Mouse (Mus musculus) bone marrow macrophage, adult 2 months (primary cell): ENCODE results near the gene Vmn1r232. TPM values are rescaled to one million over a fixed set of nuclear protein-coding genes. Genes with fewer than 3 reads are reported as not detected.

Experiments
- H3K27ac ChIP-seq: 2 replicates; pipeline ENCODE4 v1.5.1; 2012; ENCODE audit warnings: low read depth, low read length; ENCODE audit not compliant: insufficient read depth
- H3K4me1 ChIP-seq: 2 replicates; pipeline ENCODE4 v1.6.1; 2012; ENCODE audit warnings: low read length; ENCODE audit not compliant: control insufficient read depth, insufficient read depth
- H3K4me3 ChIP-seq: 2 replicates; pipeline ENCODE4 v1.5.1; 2012; ENCODE audit warnings: mild to moderate bottlenecking, low read length, moderate library complexity; ENCODE audit not compliant: insufficient read depth
- CTCF ChIP-seq: IDR thresholded peaks from 2 replicates; pipeline ENCODE4 v1.5.1; 2012; ENCODE audit warnings: low read depth, mild to moderate bottlenecking, low read length, moderate library complexity
- POLR2A ChIP-seq: IDR thresholded peaks from 2 replicates; pipeline ENCODE4 v1.6.1; 2012; ENCODE audit warnings: mild to moderate bottlenecking, low read depth, low read length, borderline replicate concordance
- polyA plus RNA-seq: library from polyadenylated mRNA; stranded (reverse); fragments of >200 nt; gene quantifications from 2 replicates; pipeline ENCODE4 v1.2.4, GENCODE M21; 2012; ENCODE audit not compliant: missing spikeins, insufficient read depth, insufficient read length

The Vmn1r232 gene
- polyA plus RNA-seq, result not detected in 2 replicates

DNA sequence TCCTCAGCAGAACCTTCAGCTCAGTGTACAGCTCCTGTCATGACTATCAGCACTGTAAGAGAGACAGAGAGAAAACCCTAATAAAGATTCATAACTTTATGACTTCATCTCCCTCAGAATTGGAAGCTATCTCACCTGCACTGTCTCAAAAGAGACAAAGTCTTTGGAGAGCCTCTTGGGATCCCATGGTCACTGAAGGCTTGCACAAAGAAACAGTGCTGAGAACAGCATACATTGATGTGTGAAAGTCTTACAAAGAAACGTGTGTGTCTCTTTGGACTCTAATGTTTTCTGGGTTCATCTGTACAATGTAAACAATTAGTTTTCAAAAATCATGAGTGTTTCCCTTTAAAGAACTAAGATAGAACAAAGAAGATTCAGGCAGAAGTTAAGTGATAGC lies at the start of gene Vmn1r232:
TSS of gene Vmn1r232 (minus strand) at position 101 of the 400 bp plus-strand sequence.
- Histone ChIP-seq H3K4me1 (no peaks in the 10 kb centered on the region), H3K4me3 (no peak within 1 kb of the TSS), H3K27ac (no peak within 1 kb of the TSS)
- TF ChIP-seq POLR2A (no peak), CTCF (no peak)

DNA sequence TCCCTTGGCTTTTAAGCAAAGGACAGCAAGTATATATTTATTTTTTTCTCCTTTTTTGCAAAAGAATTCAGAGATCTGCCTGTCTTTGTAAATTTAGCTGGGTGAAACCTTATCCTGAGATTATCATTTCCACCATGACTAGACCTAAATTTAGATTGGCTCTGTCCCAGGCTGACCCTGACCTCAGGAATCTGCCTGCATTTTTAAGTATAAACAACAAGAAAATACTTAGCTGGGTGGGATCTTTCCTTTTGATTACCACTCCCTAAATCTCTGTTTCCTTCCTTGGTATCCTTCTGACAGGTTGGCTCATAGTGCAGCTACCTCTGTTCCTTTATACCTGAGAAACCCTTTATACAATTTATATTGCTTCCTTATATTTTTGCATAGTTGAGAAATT lies 47.2 kb upstream of the Vmn1r232 start:
- no peaks in the 10 kb centered on the region for H3K4me1 ChIP-seq
- TF ChIP-seq POLR2A (no peak), CTCF (no peak)
- no peak overlapping the region for H3K4me3 ChIP-seq
- H3K27ac ChIP-seq, result no peak overlapping the region

DNA sequence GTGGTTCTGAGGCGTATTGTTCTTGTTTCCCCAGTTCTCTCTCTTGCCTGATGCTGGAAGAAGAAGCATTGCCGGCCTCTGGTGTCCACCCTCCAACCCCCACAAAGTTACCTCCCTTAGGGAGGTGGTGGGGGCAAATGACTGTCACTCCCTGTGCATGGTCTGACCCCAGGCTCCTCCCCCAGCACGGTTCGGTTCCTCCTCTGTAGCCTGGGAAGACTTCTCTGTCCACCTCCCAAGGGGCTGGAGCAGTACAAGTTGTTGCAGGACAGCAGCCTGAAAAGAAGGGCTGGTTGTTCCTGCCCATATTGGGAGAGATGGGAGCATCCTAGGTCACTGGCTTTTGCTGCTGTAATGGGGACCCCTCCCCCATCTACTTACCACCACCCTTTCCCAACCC lies 45.9 kb upstream of the Vmn1r232 start:
- no peak for TF ChIP-seq CTCF
- no peak for TF ChIP-seq POLR2A
- no peak overlapping the region for H3K27ac ChIP-seq
- H3K4me3 ChIP-seq, result no peak overlapping the region
- no peaks in the 10 kb centered on the region for H3K4me1 ChIP-seq

DNA sequence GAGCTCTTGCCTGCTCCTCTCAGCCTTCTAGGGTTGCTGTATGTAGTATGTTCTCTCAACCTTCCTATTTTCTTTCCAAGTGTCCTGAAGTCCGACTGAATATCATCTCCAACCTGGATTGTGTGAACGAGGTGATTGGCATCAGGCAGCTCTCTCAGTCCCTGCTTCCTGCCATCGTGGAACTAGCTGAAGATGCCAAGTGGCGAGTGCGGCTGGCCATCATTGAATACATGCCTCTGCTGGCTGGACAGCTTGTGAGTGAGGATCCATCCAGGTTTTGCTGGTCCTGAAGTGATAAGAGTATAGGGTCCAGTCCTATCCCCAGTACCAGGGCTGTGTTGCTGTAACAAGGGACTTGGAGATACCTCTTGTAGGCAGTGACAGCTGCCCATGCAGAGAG lies 40.9 kb upstream of the Vmn1r232 start:
- no peak for TF ChIP-seq CTCF
- no peak for TF ChIP-seq POLR2A
- Histone ChIP-seq H3K4me1 (no peaks in the 10 kb centered on the region), H3K27ac (no peak overlapping the region), H3K4me3 (no peak overlapping the region)

DNA sequence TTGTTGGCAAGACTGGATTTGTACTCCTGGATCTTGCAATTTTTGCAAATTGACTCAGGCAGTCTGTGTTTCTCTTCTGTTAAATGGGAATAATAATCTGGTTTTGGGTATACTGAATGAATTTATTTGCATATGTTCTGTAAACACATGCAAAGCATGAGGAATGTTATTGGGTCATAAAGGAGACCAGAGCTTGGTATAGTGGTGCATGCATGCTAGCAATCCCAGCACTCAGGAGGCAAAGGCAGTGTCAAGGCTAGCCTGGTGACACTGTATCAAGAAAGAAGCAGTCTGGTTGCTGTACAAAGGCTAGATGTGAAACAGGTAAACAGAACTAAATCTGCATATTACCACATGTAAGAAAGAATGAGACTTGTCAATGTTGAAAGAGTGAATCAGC lies 27.1 kb upstream of the Vmn1r232 start:
- peaks cover 42% of the 10 kb centered on the region for H3K4me1 ChIP-seq
- no peak overlapping the region for H3K27ac ChIP-seq
- H3K4me3 ChIP-seq, result peak overlapping the region; percentile 85
- TF ChIP-seq POLR2A (no peak), CTCF (no peak)

DNA sequence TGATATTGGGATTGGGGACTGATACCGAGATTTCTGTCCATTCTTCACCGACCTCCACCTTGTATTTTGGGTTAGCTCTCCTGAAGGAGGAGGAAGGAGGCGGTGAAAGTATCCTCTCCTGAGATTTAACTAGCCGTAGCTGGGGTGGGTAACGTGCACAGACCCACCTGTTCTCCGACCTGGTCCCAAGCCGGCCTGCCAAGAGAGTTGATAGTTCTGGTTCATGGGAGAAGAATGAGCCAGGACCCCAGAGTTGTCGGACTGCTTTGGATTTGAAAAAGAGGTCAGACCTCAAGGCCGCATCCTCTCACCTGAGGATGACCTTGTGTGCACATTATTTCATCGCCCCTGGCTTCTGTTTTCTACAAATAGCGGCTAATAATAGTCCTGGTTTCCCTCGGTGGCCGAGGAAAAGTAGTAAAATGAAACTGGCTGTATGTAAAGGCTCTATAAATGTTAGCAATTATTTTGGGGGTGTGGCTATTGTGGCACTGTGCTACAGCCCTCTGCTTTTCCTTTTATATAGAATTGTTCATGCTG lies 26.6 kb upstream of the Vmn1r232 start:
- peak overlapping the region; percentile 85 for H3K4me3 ChIP-seq
- H3K27ac ChIP-seq, result peak overlapping the region; percentile 91
- peaks cover 40% of the 10 kb centered on the region for H3K4me1 ChIP-seq
- no peak for TF ChIP-seq CTCF

DNA sequence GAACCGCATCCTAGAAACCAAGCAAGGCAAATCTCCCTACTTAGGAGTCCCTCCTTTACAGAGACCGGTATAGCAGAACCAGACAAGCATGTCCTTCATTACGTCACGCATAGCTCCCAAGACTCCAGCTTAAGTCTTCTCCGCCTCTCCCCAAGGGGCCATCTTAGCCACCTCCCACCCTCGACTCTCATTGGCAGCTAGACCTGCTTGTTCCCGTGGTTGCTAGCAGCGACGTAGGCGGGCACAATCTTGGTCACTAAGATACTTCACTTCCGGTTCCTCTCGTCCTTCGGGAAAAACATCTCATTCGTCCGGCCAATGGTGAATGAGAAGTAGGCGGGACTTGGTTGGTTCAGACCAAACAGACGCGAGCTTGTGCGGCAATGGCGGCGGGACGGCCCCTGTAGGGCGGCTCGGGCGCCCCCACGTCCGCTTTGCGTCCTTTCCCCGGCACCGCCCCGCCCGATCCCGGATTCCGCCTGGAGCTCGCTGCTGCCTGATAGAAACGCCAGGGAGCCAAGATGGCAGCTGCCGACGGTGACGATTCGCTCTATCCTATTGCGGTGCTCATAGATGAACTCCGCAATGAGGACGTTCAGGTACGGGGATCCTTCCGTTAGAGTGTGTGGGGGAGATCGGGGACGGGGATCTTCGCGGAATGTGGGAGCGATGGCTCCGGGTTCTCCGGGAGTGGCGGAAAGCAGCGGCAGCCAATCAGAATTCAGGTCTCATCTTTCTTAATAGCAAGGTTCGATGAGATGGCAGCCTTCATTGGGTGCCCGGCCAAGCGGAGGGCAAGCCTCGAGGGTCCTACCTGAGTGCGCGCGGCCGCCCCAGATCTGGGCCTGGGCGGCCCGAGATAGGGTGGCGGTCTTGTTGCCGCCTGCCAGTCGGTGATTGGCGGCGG lies 25.7 kb upstream of the Vmn1r232 start, which contains the start of gene Ppp2r1a:
TSS of gene Ppp2r1a (plus strand) at position 327 of the 907 bp plus-strand sequence.
- peak within 1 kb of the TSS; percentile 85 for H3K4me3 ChIP-seq
- peak within 1 kb of the TSS; percentile 91 for H3K27ac ChIP-seq
- no peak for TF ChIP-seq CTCF
- no peak for TF ChIP-seq POLR2A
- H3K4me1 ChIP-seq, result peaks cover 40% of the 10 kb centered on the region

DNA sequence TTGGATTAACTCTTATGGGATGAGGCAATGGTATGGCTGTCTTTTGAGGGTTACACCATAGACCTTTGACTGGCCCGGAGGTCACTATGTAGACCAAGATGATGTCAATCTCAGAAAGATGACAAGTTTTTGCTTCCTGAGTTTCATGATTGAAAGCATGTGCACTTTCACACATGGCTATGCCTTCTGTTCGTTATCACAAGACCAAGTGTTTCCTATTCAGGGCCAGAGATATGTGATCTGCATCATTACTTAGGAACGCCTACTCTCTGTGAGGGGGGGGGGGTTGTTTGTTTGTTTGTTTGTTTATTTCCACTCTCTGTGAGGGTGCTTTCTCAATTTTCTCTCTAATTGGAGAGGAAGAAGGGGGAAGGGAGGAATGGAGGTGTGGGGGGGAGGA lies 24.7 kb upstream of the Vmn1r232 start:
- TF ChIP-seq CTCF, result no peak
- no peak for TF ChIP-seq POLR2A

DNA sequence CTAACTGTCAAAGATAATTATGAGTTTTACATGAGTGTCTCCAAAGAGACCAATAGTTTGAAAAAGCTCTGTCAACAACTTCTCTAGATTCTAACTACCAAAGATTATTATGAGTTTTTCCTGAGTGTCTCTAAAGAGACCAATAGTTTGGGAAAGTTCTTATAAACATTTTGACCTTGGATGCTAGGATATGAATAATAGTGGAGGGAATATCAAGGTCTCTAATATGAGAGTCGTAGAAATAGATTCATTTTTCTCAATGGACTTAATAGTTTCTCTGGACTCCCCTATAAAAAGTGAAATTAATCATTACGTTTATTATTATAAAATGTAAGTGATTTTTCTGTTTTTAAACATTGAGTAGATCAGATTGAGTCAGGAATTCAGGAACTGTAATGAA lies 14.5 kb downstream of the Vmn1r232 start, which contains the start of gene Vmn1r231:
TSS of gene Vmn1r231 (minus strand) at position 101 of the 400 bp plus-strand sequence.
- TF ChIP-seq CTCF, result no peak
- TF ChIP-seq POLR2A, result no peak
- H3K4me3 ChIP-seq, result no peak within 1 kb of the TSS
- H3K4me1 ChIP-seq, result no peaks in the 10 kb centered on the region
- H3K27ac ChIP-seq, result no peak within 1 kb of the TSS

More for the DNA sequence above, 24.7 kb upstream of the Vmn1r232 start:
- peak overlapping the region; percentile 78 for H3K27ac ChIP-seq
- peak overlapping the region; percentile 60 for H3K4me3 ChIP-seq
- peaks cover 38% of the 10 kb centered on the region for H3K4me1 ChIP-seq

Other genes with a start within 250 kb of the Vmn1r232 start
- not detected in 2 replicates for gene Vmn1r226, start 236.9 kb downstream of the Vmn1r232 start, polyA plus RNA-seq
- gene Vmn1r227, start 189.9 kb downstream of the Vmn1r232 start, polyA plus RNA-seq, result 0.11 and 0.20 TPM in 2 replicates
- not detected in 2 replicates for gene Vmn1r228, start 133.6 kb downstream of the Vmn1r232 start, polyA plus RNA-seq
- 0.17 TPM in 1 of 2 replicates, not detected in the other for gene Vmn1r229, start 108.2 kb downstream of the Vmn1r232 start, polyA plus RNA-seq
- 0.09 TPM in 1 of 2 replicates, not detected in the other for gene Vmn1r230, start 79.3 kb downstream of the Vmn1r232 start, polyA plus RNA-seq
- not detected in 2 replicates for gene Vmn1r231, start 14.6 kb downstream of the Vmn1r232 start, polyA plus RNA-seq
- 193 and 210 TPM in 2 replicates for gene Ppp2r1a, start 25.6 kb upstream of the Vmn1r232 start, polyA plus RNA-seq
- gene Vmn1r233, start 76.8 kb upstream of the Vmn1r232 start, polyA plus RNA-seq, result not detected in 2 replicates
- 16.1 and 18.2 TPM in 2 replicates for gene Zfp160, start 89.2 kb upstream of the Vmn1r232 start, polyA plus RNA-seq